Comparison of ENCODE assay signal across 15 mouse cellular contexts in genomic region chr15:77354496-77354847, GRCm38 (mm10). TPM values are rescaled to one million over a fixed set of nuclear protein-coding genes. Genes with fewer than 3 reads are reported as not detected.
DNase-seq lines count a peak whose midpoint lies in the region; ATAC-seq and TF ChIP-seq lines count a peak whose summit lies in the region.
"Had no signal": no experiment of that assay in that cellular context is flagged by ENCODE, and none has a peak within 500 bp of the region (broad histone marks: within the 10 kb centered on the region; RNA-seq: fewer than 3 reads in every experiment).

No protein-coding gene starts in this region.

- peak overlapping the region; percentile 51 to 66 for H3K27ac ChIP-seq in heart, embryonic 14.5 days (replicated peaks in 1 of 2; ENCODE audit: control insufficient read depth in 1 of 2, insufficient read depth in 1 of 2, low read depth in 2 of 2, low read length in 2 of 2)
- H3K27ac ChIP-seq in ES-Bruce4 (ENCODE audit: insufficient read depth, low read length): peak overlapping the region; percentile 87
- H3K27ac ChIP-seq in embryonic facial prominence, embryonic 10.5 days (replicated peaks): peak overlapping the region; percentile 74
- H3K27ac ChIP-seq in midbrain, embryonic 12.5 days (replicated peaks): peak overlapping the region; percentile 64
- H3K27ac ChIP-seq in liver, embryonic 12.5 days: no peak overlapping the region
- H3K27ac ChIP-seq: limb, embryonic 13.5 days; macrophage; stomach, postnatal 0 days had no signal

- peak overlapping the region; percentile 42; the same call in 1 of the 2 replicates for H3K9ac ChIP-seq in heart, embryonic 14.5 days (ENCODE audit: low read length)
- H3K9ac ChIP-seq in ES-Bruce4 (ENCODE audit: low read depth, poor library complexity, severe bottlenecking): no peak overlapping the region
- H3K9ac ChIP-seq in midbrain, embryonic 12.5 days (replicated peaks): no peak overlapping the region
- H3K9ac ChIP-seq in liver, embryonic 12.5 days: no peak overlapping the region
- H3K9ac ChIP-seq: embryonic facial prominence, embryonic 15.5 days had no signal

- H3K4me2 ChIP-seq in heart, embryonic 14.5 days (ENCODE audit: low read length): peak overlapping the region; percentile 14; the same call in 1 of the 2 replicates
- H3K4me2 ChIP-seq in midbrain, embryonic 12.5 days (replicated peaks): no peak overlapping the region
- H3K4me2 ChIP-seq in liver, embryonic 12.5 days: no peak overlapping the region
- H3K4me2 ChIP-seq: embryonic facial prominence, embryonic 15.5 days; limb, embryonic 13.5 days had no signal

- no peak for TF ChIP-seq POLR2A in ES-Bruce4 (IDR thresholded peaks at IDR 0.05; ENCODE audit: insufficient read depth, low read length)

- no peaks in the 10 kb centered on the region for H3K36me3 ChIP-seq in heart, embryonic 14.5 days (ENCODE audit: control insufficient read depth, insufficient read depth, low read length)
- H3K36me3 ChIP-seq in ES-Bruce4 (ENCODE audit: control insufficient read depth, insufficient read depth, low read length, poor library complexity, severe bottlenecking): no peaks in the 10 kb centered on the region
- no peaks in the 10 kb centered on the region for H3K36me3 ChIP-seq in embryonic facial prominence, embryonic 10.5 days (replicated peaks)
- no peaks in the 10 kb centered on the region for H3K36me3 ChIP-seq in midbrain, embryonic 12.5 days
- no peaks in the 10 kb centered on the region for H3K36me3 ChIP-seq in liver, embryonic 12.5 days
- H3K36me3 ChIP-seq: embryonic facial prominence, embryonic 15.5 days; limb, embryonic 13.5 days had no signal

- H3K4me1 ChIP-seq in heart, embryonic 14.5 days (ENCODE audit: control insufficient read depth in 2 of 2, insufficient read depth in 2 of 2, low read length in 2 of 2): peaks cover 28 to 41% of the 10 kb centered on the region in 2 experiments
- peaks cover 13% of the 10 kb centered on the region for H3K4me1 ChIP-seq in ES-Bruce4 (ENCODE audit: control insufficient read depth, insufficient read depth, low read length)
- H3K4me1 ChIP-seq in embryonic facial prominence, embryonic 10.5 days: peaks cover 65% of the 10 kb centered on the region
- peaks cover 54% of the 10 kb centered on the region for H3K4me1 ChIP-seq in midbrain, embryonic 12.5 days
- peaks cover 32% of the 10 kb centered on the region for H3K4me1 ChIP-seq in liver, embryonic 12.5 days

- TF ChIP-seq EP300 in ES-Bruce4 (IDR thresholded peaks at IDR 0.05; ENCODE audit: insufficient read depth, low read depth, low read length): peak; percentile 63; the same call in 1 of the 2 replicates

- no peaks in the 10 kb centered on the region for H3K9me3 ChIP-seq in heart, embryonic 14.5 days (ENCODE audit: control insufficient read depth, low read length)
- no peaks in the 10 kb centered on the region for H3K9me3 ChIP-seq in ES-Bruce4 (replicated peaks; ENCODE audit: control insufficient read depth, insufficient read depth, low read length, poor library complexity, severe bottlenecking)
- no peaks in the 10 kb centered on the region for H3K9me3 ChIP-seq in embryonic facial prominence, embryonic 10.5 days
- H3K9me3 ChIP-seq in midbrain, embryonic 12.5 days: no peaks in the 10 kb centered on the region
- no peaks in the 10 kb centered on the region for H3K9me3 ChIP-seq in liver, embryonic 12.5 days (replicated peaks)
- H3K9me3 ChIP-seq: embryonic facial prominence, embryonic 15.5 days; limb, embryonic 13.5 days had no signal

- WGBS in heart, embryonic 14.5 days: 22% methylated on average over 4 of the region's 4 CpGs
- WGBS in embryonic facial prominence, embryonic 10.5 days: 60% methylated on average over 4 of the region's 4 CpGs
- 69% methylated on average over 4 of the region's 4 CpGs for WGBS in midbrain, embryonic 12.5 days
- WGBS in liver, embryonic 12.5 days (ENCODE audit: insufficient replicate concordance): 58% methylated on average over 4 of the region's 4 CpGs

- no peak for TF ChIP-seq CTCF in ES-Bruce4 (IDR thresholded peaks at IDR 0.05; ENCODE audit: low read depth, low read length)

- no peaks in the 10 kb centered on the region for H3K27me3 ChIP-seq in heart, embryonic 14.5 days (ENCODE audit: control insufficient read depth, insufficient read depth, low read length)
- H3K27me3 ChIP-seq in ES-Bruce4 (ENCODE audit: control insufficient read depth, insufficient read depth, low read length, poor library complexity, severe bottlenecking): no peaks in the 10 kb centered on the region
- H3K27me3 ChIP-seq in embryonic facial prominence, embryonic 10.5 days (replicated peaks; ENCODE audit: low read depth, poor library complexity, severe bottlenecking): 0 out of 2 replicates have a peak, but pooled peaks cover 7% of the 10 kb centered on the region
- H3K27me3 ChIP-seq in midbrain, embryonic 12.5 days: 0 out of 2 replicates have a peak, but pooled peaks cover 4% of the 10 kb centered on the region
- H3K27me3 ChIP-seq in liver, embryonic 12.5 days (replicated peaks): peaks cover 26% of the 10 kb centered on the region
- H3K27me3 ChIP-seq: embryonic facial prominence, embryonic 15.5 days; limb, embryonic 13.5 days had no signal

- H3K4me3 ChIP-seq in heart, embryonic 14.5 days (ENCODE audit: control insufficient read depth in 1 of 2, insufficient read depth in 1 of 2, low read depth in 1 of 2, low read length in 2 of 2): no peak overlapping the region
- no peak overlapping the region for H3K4me3 ChIP-seq in ES-Bruce4 (ENCODE audit: low read depth, low read length)
- no peak overlapping the region for H3K4me3 ChIP-seq in embryonic facial prominence, embryonic 10.5 days
- no peak overlapping the region for H3K4me3 ChIP-seq in midbrain, embryonic 12.5 days
- no peak overlapping the region for H3K4me3 ChIP-seq in liver, embryonic 12.5 days
- H3K4me3 ChIP-seq: embryonic facial prominence, embryonic 15.5 days; limb, embryonic 13.5 days had no signal

- DNase-seq in heart, adult 9 months (ENCODE audit: low spot score in 2 of 2): no peak
- DNase-seq in embryonic facial prominence, embryonic 10.5 days (ENCODE audit: low spot score): no peak
- DNase-seq in T-cell, adult 2 months (ENCODE audit: low spot score): no peak
- DNase-seq: adrenal gland, postnatal 25 days; kidney, adult 2 months; lung, adult 18-20 months; spleen, adult 18-20 months had no signal

- no peak for ATAC-seq in heart, embryonic 14.5 days (ENCODE audit: insufficient number of reproducible peaks, insufficient read depth, low FRiP score, low read depth)
- no peak for ATAC-seq in midbrain, embryonic 12.5 days (ENCODE audit: low FRiP score, low read depth)
- no peak for ATAC-seq in liver, embryonic 12.5 days

RNA-seq across cellular contexts. Expression of gene Apol7a, which starts 44.4 kb away (rescaled TPM):
- 0.11 and 0.31 TPM in 2 replicates for polyA plus RNA-seq in heart, embryonic 14.5 days (2014; fragmentation: Nextera tagmentation; extraction: Ambion mirVana)
- not detected in 2 replicates for polyA plus RNA-seq in ES-Bruce4 (2011; ENCODE audit: insufficient read depth, insufficient read length, low read depth, missing spikeins)
- not detected in 2 replicates for polyA plus RNA-seq in embryonic facial prominence, embryonic 10.5 days (2016; fragmentation: Nextera tagmentation; extraction: Ambion mirVana)
- polyA plus RNA-seq in midbrain, embryonic 12.5 days (2016; fragmentation: Nextera tagmentation; extraction: Ambion mirVana): not detected in 2 replicates
- 0.10 and 0.11 TPM in 2 replicates for polyA plus RNA-seq in liver, embryonic 12.5 days (2016; fragmentation: Nextera tagmentation; extraction: Ambion mirVana)
- polyA plus RNA-seq: kidney, adult 2 months; limb, embryonic 13.5 days; macrophage had no signal

RNA-seq across cellular contexts. Expression of gene Rbfox2, which starts 47.7 kb away (rescaled TPM):
- 84.3 and 89.1 TPM in 2 replicates for polyA plus RNA-seq in heart, embryonic 14.5 days (2014; fragmentation: Nextera tagmentation; extraction: Ambion mirVana)
- 78.1 and 78.3 TPM in 2 replicates for polyA plus RNA-seq in ES-Bruce4 (2011; ENCODE audit: insufficient read depth, insufficient read length, low read depth, missing spikeins)
- polyA plus RNA-seq in embryonic facial prominence, embryonic 10.5 days (2016; fragmentation: Nextera tagmentation; extraction: Ambion mirVana): 60.7 and 61.9 TPM in 2 replicates
- 118 and 130 TPM in 2 replicates for polyA plus RNA-seq in midbrain, embryonic 12.5 days (2016; fragmentation: Nextera tagmentation; extraction: Ambion mirVana)
- 13.0 and 13.1 TPM in 2 replicates for polyA plus RNA-seq in liver, embryonic 12.5 days (2016; fragmentation: Nextera tagmentation; extraction: Ambion mirVana)

RNA-seq across cellular contexts. Expression of gene Apol9a, which starts 56.5 kb away (rescaled TPM):
- 0.82 and 0.94 TPM in 2 replicates for polyA plus RNA-seq in heart, embryonic 14.5 days (2014; fragmentation: Nextera tagmentation; extraction: Ambion mirVana)
- polyA plus RNA-seq in ES-Bruce4 (2011; ENCODE audit: insufficient read depth, insufficient read length, low read depth, missing spikeins): not detected in 2 replicates
- not detected in 2 replicates for polyA plus RNA-seq in embryonic facial prominence, embryonic 10.5 days (2016; fragmentation: Nextera tagmentation; extraction: Ambion mirVana)
- polyA plus RNA-seq in midbrain, embryonic 12.5 days (2016; fragmentation: Nextera tagmentation; extraction: Ambion mirVana): 0.07 TPM in 1 of 2 replicates, not detected in the other
- not detected in 2 replicates for polyA plus RNA-seq in liver, embryonic 12.5 days (2016; fragmentation: Nextera tagmentation; extraction: Ambion mirVana)
- polyA plus RNA-seq: limb, embryonic 13.5 days had no signal
